Mouse (Mus musculus) mature B cell (primary cell): ENCODE measurements around the gene 4930568D16Rik.

ENCODE experiments used
- in situ Hi-C: fragments of 300-500 bp; cut with MboI; formaldehyde crosslinking; loops from 2 replicates; pipeline ENCODE4 v1.14.3; 2019

The 4930568D16Rik gene

DNA sequence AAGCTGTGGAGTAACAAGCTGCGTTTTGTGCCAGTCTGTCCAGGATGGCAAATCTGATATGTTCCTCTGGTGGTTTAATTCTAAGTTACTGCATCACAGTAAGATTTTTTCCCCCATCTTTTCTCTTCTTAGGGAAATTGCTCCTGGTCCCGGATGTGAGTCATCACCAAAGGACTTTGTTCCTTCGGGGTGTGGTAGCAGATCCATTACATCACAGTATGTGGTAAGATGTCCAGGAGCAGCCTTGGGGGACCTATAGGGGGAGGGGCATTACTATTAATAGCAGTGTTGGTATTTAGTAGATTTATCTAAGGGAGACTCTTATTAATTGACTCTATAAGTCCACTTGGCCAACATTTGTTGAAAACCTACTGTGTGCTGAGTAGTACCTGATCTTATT, 24.9 kb downstream of the 4930568D16Rik start:
- in situ Hi-C loops, result no loop called here

DNA sequence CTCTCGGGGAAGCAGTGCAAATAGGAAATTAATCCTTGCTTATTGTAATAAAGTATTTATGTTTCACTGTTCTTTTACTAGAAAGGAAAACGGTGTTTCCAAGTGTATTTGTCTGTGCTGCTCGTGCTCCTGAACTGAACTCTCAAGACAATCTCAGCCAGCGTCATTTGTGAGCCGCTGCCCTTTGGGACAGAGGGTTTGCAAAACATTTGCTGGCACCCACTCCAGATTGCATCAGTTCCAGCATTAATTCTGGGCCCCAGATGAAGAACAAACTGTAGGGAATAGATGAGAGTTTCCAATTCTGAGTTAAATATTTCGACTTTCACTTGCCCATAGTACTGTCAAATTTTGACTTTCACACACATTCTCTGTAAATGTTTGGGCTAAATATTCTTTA, 28.8 kb downstream of the 4930568D16Rik start:
- in situ Hi-C loops, result loop anchor here (5.0 kb wide), 1 partner anchor 41 kb away; no protein-coding TSS in a partner anchor

DNA sequence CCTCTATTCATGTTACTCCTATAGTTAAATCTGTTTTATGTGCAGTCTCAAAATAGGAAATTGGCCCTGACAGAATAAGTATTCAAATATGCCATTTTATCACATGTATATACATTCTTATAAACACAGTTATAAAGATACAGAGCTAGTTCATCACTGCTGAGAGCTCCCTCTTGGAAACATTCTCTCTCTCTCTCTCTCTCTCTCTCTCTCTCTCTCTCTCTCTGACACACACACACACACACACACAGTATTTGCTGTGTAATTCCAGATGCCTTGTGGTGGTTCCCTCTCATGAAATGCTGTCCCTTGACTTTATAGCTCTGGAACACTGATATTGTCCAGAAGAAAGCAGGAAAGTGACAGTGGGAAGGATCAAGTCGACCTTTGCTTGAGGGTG, 29.5 kb downstream of the 4930568D16Rik start:
- in situ Hi-C loops, result loop anchor here (5.0 kb wide), 1 partner anchor 41 kb away; no protein-coding TSS in a partner anchor

- in situ Hi-C loops, result loop anchor here (5.0 kb wide), 1 partner anchor 40 kb away; no protein-coding TSS in a partner anchor
Observed at GRCm38 (mm10) chr2:35337419-35337818, 30.1 kb downstream of the 4930568D16Rik start.

DNA sequence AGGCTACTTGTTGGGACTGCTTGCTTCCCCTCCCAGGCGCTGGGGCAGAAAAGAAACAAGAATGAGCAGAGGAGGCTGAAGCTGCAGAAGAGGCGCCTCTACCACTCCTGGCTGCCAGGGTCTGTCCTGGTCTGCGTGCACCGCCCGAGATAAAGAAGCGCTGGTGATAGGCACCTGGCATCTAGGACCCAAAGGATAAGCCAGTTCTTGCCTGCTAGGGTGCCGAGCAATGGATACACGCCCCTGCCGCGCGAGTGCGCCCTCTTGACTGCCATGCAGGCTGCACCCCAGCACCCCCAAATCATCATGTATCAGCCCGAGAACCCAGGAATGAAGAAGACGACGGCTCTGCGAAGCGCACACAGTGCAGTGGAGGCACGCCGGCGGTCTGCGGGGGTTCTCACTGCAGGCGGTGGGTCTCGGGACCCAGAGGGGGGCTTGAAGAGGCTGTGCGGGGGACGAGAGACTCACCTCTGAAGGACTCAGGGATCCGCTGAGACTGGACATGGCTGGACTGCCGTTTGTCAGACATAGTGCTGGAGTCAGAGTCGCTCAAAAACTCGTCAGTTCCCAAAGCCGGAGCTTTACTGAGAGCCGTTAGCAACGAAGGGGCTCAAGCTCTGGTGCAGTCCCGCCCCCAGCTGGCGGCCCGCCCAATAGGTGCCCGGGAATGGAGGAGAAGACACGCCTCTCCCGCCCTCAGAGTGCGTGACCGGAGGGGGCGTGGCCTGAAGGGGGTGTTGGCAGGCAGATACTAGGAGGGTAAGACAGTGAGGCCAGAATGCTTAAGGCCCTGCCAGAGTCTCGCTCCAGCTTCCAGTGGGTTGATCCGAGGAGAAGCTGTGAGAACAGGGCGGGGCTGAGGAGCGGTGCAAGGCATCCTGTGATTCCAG, 30.9 kb downstream of the 4930568D16Rik start, which contains the start of gene Stom:
Gene Stom, minus strand, starts transcription at position 589 of the 893 bp plus-strand sequence.
- in situ Hi-C loops, result loop anchor here (5.0 kb wide), 1 partner anchor 39 kb away; no protein-coding TSS in a partner anchor

- in situ Hi-C loops, result loop anchor here (5.0 kb wide), 1 partner anchor 38 kb away; no protein-coding TSS in a partner anchor
Observed at GRCm38 (mm10) chr2:35335620-35336019, 31.9 kb downstream of the 4930568D16Rik start.

- in situ Hi-C loops, result no loop called here
Observed at GRCm38 (mm10) chr2:35333670-35334069, 33.9 kb downstream of the 4930568D16Rik start.

GRCm38 (mm10) chr2:35331205-35331604, 36.3 kb downstream of the 4930568D16Rik start:
- in situ Hi-C loops, result no loop called here

- in situ Hi-C loops, result no loop called here
Observed at GRCm38 (mm10) chr2:35329061-35329460, 38.5 kb downstream of the 4930568D16Rik start.

- in situ Hi-C loops, result no loop called here
Observed at GRCm38 (mm10) chr2:35328064-35328792, 39.3 kb downstream of the 4930568D16Rik start.

DNA sequence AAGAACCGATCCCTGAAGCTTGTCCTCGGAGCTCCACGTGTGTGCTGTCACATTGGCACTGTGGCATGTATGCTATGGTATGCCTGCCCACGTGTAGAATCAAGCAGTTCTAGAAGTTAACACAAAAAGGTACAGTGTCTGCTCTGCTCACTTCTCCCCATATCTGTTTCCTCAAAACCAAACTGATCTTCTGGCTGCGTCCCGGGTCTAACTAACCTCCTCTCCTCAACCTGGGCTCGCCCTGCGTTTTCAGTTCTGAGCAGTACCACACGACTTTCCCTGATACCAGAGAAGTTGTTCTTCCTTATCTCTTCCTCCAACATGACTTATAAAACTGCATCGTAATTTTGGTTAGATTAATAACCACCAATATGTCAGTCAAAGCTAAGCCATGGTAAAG, 39.9 kb downstream of the 4930568D16Rik start:
- in situ Hi-C loops, result no loop called here

- in situ Hi-C loops, result no loop called here
Observed at GRCm38 (mm10) chr2:35326931-35327330, 40.6 kb downstream of the 4930568D16Rik start.

GRCm38 (mm10) chr2:35325930-35326329, 41.6 kb downstream of the 4930568D16Rik start:
- in situ Hi-C loops, result no loop called here

DNA sequence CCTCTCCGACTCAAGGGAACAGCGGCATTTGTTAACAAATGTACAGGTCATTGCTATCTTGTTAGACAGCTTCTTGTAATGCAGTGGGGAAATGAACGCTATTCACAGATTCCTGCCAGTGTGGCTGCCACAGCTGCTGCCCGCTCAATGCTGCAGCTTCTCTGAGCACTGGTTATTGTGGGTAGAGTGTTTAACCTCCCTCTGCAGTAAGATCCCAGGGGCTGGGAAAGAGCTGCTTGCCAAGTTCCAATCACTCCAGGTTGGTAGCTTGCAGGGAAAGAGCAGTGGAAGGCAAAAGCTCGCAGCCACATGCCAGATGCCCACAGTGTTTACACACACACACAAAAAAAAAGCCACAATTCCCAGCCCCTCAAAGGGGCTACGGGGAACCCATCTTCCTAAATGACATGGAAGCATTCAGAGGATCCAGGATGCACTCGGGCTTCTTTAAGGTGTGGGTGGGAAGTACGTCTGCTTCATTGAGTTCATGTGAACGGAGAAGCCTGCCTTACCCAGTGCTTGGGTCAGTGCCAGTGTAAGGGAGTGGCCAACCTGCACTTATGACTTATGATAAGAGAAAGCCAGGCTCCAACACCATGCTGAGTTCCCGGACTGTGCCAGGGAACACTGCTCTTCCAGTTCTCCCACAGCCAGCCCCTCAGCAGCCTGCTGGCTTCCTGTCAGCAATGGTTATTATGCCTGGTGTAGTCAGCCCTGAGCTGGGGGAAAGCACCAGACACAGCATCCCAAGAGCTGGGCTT, 44.9 kb downstream of the 4930568D16Rik start:
- in situ Hi-C loops, result no loop called here

- in situ Hi-C loops, result no loop called here
Observed at GRCm38 (mm10) chr2:35320399-35320798, 47.1 kb downstream of the 4930568D16Rik start.

DNA sequence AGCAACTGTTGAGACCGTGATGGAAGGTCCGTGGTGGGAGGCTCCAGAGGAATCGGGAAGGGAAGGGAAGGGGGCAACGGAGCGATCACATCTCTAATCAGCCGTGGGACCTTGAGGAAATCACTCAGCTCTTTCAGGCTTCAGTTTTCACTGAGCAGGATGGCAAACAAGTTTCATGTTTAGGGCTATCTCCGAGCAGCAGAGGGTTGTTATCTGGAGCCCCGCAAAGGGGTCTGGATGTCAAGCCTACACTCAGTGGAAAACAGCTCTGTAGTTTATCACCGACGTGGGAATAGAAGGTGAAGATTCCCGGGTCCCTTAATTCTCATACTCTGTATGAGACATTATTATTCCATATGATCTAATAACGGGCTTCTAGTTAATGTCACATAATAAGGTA, 49.1 kb downstream of the 4930568D16Rik start:
- in situ Hi-C loops, result no loop called here

GRCm38 (mm10) chr2:35317604-35318003, 49.9 kb downstream of the 4930568D16Rik start:
- in situ Hi-C loops, result no loop called here

DNA sequence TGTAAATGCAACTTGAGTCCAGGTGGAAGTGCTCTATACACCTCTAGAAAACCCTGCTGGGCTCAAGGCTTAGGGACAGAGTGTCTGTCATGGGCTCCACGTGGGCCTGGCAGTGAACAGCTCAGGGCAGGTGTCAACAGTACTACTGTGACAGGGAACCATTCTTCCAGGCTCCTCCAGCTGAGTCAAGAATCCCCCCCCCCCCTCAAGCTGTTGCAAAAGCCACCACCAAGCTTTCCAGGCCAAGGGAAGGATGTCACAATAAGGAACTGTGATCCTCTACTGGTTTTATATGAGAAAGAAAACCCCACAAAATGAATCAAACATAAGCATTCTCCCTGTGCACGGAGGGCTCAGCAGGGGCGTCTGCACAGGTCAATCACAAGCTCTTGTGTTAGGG, 53.2 kb downstream of the 4930568D16Rik start:
- in situ Hi-C loops, result no loop called here

DNA sequence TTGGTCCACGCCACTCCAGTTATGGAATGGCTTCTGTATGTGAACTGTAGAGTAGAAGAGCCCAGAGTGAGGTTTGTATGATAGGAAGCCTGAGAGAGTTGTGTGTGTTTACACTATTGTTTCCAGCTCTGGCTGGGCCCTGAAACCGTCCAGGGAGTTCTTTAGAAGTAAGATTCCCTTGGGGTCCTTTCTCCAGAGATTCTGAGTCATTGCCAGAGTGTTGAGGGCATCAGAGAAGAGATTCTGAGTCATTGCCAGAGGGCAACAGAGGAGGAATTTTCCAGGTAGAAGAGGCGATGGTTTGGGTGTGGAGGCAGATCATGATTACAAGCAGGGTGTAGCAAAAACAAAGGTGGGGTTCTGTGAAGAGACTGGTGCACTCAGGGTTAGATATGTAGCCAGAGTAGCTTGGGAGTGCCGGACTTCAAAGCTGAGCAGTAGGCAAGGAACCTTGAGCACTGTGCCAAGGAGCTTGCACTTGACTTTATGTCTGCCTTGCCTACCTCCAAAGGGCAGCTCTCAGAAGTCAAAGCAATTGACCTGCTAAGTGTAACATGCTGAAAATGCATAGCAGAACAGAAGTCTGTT, 57.5 kb downstream of the 4930568D16Rik start:
- in situ Hi-C loops, result no loop called here

DNA sequence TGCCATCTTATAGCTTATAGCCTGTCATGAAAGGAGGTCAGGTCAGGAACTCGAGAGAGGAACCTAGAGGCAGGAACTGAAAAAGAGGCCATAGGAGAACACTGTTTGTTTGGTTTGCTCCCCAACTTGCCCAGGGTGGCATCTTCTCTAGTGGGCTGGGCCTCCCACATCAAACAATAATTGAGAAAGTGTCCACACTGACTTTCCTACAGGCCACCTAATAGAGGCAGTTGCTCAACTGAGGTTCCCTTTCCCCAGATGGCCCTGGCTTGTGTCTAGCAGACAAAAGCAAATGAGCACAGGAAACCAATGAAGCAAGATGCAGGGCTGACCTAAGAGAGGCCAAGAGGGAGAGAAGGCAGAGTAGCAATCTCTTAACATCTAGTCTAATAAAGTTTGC, 59.4 kb downstream of the 4930568D16Rik start:
- in situ Hi-C loops, result no loop called here
